Comparison of ENCODE assay signal across 8 mouse cellular contexts in the genomic region with DNA sequence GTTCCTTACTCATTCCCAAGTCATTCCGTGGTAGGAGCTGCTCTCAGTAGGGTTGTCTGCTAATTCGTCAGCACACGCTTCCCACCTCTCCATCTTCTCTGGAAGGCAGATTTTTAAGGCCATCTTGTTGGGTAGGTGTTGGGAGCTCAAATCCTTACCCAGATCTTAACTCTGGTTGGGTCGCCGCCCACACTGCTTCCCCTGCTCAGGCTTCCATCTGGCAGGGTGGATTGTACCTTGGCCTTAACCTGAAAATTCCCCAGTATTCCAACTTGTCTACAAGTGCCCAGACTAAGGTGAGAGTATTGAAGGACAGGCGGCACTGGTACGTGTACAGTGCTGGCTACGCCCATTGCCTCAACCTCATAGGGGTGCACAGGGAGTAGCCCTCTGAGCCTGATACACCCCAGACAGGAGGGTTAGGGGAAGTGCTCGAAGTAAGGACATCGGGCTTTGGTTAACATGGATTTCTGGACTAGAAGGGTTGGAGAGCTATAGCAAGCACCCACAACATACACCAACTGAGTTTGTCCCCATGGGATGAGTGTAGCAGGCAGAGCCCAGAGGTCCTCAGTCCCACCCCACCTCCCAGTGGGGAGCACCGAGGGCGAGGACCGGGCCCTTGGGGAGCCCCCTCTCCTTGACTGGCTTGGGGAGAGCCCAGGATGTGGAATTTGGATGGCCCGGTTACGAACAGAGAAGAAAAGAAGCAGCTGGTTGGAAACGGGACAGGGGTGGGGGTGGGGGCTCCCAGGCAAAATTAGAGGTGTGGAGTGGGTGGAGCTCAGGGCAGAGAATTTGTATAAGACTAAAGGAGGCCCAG. TPM values are rescaled to one million over a fixed set of nuclear protein-coding genes. Genes with fewer than 3 reads are reported as not detected.
A peak's percentile ranks its signal among the peaks of the same experiment; 100 is the strongest.
DNase-seq lines count a peak whose midpoint lies in the region; ATAC-seq and TF ChIP-seq lines count a peak whose summit lies in the region.

No protein-coding gene starts in this region.

- peak in 1 of 2 experiments; percentile 27 for DNase-seq in layer of hippocampus, adult 2 months (ENCODE audit: low spot score in 2 of 2)
- DNase-seq in layer of hippocampus, postnatal 10 days (ENCODE audit: low spot score in 2 of 2), result no peak
- peak; percentile 25 to 45 for DNase-seq in cerebellum, adult 18-20 months
- no peak for DNase-seq in natural killer cell, adult 2 months (ENCODE audit: low spot score in 2 of 2)
- DNase-seq in kidney, postnatal 36 days, result no peak
- no peak for DNase-seq in adrenal gland, postnatal 36 days

- peaks cover 59% of the 10 kb centered on the region for H3K4me1 ChIP-seq in forebrain, embryonic 12.5 days
- H3K4me1 ChIP-seq in liver, embryonic 16.5 days (ENCODE audit: control insufficient read depth, low read depth, low read length), result peaks cover 49% of the 10 kb centered on the region

- ATAC-seq in forebrain, embryonic 12.5 days (ENCODE audit: low FRiP score), result no peak
- no peak for ATAC-seq in liver, embryonic 16.5 days (ENCODE audit: low read depth)

- no peak overlapping the region for H3K9ac ChIP-seq in forebrain, embryonic 12.5 days
- H3K9ac ChIP-seq in liver, embryonic 16.5 days (ENCODE audit: low read depth, low read length), result no peak overlapping the region

- no peak for TF ChIP-seq CTCF in layer of hippocampus, adult 2 months (conservative IDR thresholded peaks at IDR 0.05)

- peaks cover 8% of the 10 kb centered on the region for H3K36me3 ChIP-seq in forebrain, embryonic 12.5 days (replicated peaks)
- H3K36me3 ChIP-seq in liver, embryonic 16.5 days (ENCODE audit: control insufficient read depth, insufficient read depth), result no peaks in the 10 kb centered on the region

- no peaks in the 10 kb centered on the region for H3K9me3 ChIP-seq in forebrain, embryonic 12.5 days
- no peaks in the 10 kb centered on the region for H3K9me3 ChIP-seq in liver, embryonic 16.5 days (replicated peaks; ENCODE audit: control insufficient read depth, low read length)

- H3K27me3 ChIP-seq in forebrain, embryonic 12.5 days, result peaks cover 58% of the 10 kb centered on the region
- H3K27me3 ChIP-seq in liver, embryonic 16.5 days (ENCODE audit: control insufficient read depth, insufficient read depth, low read depth, low read length), result peaks cover 57% of the 10 kb centered on the region

- H3K4me3 ChIP-seq in layer of hippocampus, adult 2 months, result no peak overlapping the region
- no peak overlapping the region for H3K4me3 ChIP-seq in forebrain, embryonic 12.5 days (replicated peaks)
- H3K4me3 ChIP-seq in liver, embryonic 16.5 days (ENCODE audit: low read depth, low read length), result no peak overlapping the region

- peak overlapping the region; percentile 74; the same call in 1 of the 2 replicates for H3K4me2 ChIP-seq in forebrain, embryonic 12.5 days
- H3K4me2 ChIP-seq in liver, embryonic 16.5 days (ENCODE audit: low read depth, low read length), result peak overlapping the region; percentile 88; the same call in 1 of the 2 replicates

- peak overlapping the region; percentile 93 for H3K27ac ChIP-seq in layer of hippocampus, adult 2 months
- no peak overlapping the region for H3K27ac ChIP-seq in forebrain, embryonic 12.5 days
- H3K27ac ChIP-seq in liver, embryonic 16.5 days (ENCODE audit: low read length), result no peak overlapping the region

- WGBS in forebrain, embryonic 12.5 days, result 67% methylated on average over 16 of the region's 16 CpGs
- WGBS in liver, embryonic 16.5 days (ENCODE audit: insufficient replicate concordance), result 72% methylated on average over 16 of the region's 16 CpGs

RNA-seq across cellular contexts. Expression of a gene that starts 1.2 kb away (rescaled TPM):
- 10 to 100 TPM; 59.1 to 67.5 TPM for total RNA-seq in layer of hippocampus, adult 2 months (2021)
- total RNA-seq in layer of hippocampus, postnatal 10 days (2021), result 10 to 100 TPM; 94.5 to 99.8 TPM
- polyA plus RNA-seq in forebrain, embryonic 12.5 days (2016; fragmentation: Nextera tagmentation; extraction: Ambion mirVana), result 154 and 158 TPM in 2 replicates
- 31.2 and 34.4 TPM in 2 replicates for polyA plus RNA-seq in liver, embryonic 16.5 days (2015; fragmentation: Nextera tagmentation; extraction: Ambion mirVana)
- total RNA-seq in adrenal gland, postnatal 36 days (2021), result 10 to 100 TPM; 54.3 to 64.6 TPM

RNA-seq across cellular contexts. Expression of a gene that starts 1.6 kb away (rescaled TPM):
- total RNA-seq in layer of hippocampus, adult 2 months (2021), result 1 to 10 TPM; 2.8 to 3.5 TPM
- total RNA-seq in layer of hippocampus, postnatal 10 days (2021), result 1 to 10 TPM; 1.0 to 5.4 TPM
- polyA plus RNA-seq in forebrain, embryonic 12.5 days (2016; fragmentation: Nextera tagmentation; extraction: Ambion mirVana), result 5.2 and 5.9 TPM in 2 replicates
- 2.9 and 7.2 TPM in 2 replicates for polyA plus RNA-seq in liver, embryonic 16.5 days (2015; fragmentation: Nextera tagmentation; extraction: Ambion mirVana)
- total RNA-seq in adrenal gland, postnatal 36 days (2021), result 1 to 10 TPM; 1.5 to 3.1 TPM

RNA-seq across cellular contexts. Expression of a gene that starts 5.3 kb away (rescaled TPM):
- total RNA-seq in layer of hippocampus, adult 2 months (2021), result 100 to 1,000 TPM; 106 to 120 TPM
- 10 to 100 TPM; 82.7 to 84.8 TPM for total RNA-seq in layer of hippocampus, postnatal 10 days (2021)
- 0.91 and 1.5 TPM in 2 replicates for polyA plus RNA-seq in forebrain, embryonic 12.5 days (2016; fragmentation: Nextera tagmentation; extraction: Ambion mirVana)
- 0.07 TPM in 1 of 2 replicates, not detected in the other for polyA plus RNA-seq in liver, embryonic 16.5 days (2015; fragmentation: Nextera tagmentation; extraction: Ambion mirVana)
- 1 to 10 TPM in 1 of 2 experiments, under 1 TPM in 1; 0.73 to 1.3 TPM for total RNA-seq in adrenal gland, postnatal 36 days (2021)

RNA-seq across cellular contexts. Expression of a gene that starts 18.6 kb away (rescaled TPM):
- 100 to 1,000 TPM; 193 to 200 TPM for total RNA-seq in layer of hippocampus, adult 2 months (2021)
- total RNA-seq in layer of hippocampus, postnatal 10 days (2021), result 100 to 1,000 TPM; 232 to 242 TPM
- 332 and 360 TPM in 2 replicates for polyA plus RNA-seq in forebrain, embryonic 12.5 days (2016; fragmentation: Nextera tagmentation; extraction: Ambion mirVana)
- 190 and 194 TPM in 2 replicates for polyA plus RNA-seq in liver, embryonic 16.5 days (2015; fragmentation: Nextera tagmentation; extraction: Ambion mirVana)
- total RNA-seq in adrenal gland, postnatal 36 days (2021), result 100 to 1,000 TPM; 276 to 288 TPM

RNA-seq across cellular contexts. Expression of a gene that starts 29.5 kb away (rescaled TPM):
- total RNA-seq in layer of hippocampus, adult 2 months (2021), result 10 to 100 TPM; 10.9 to 12.0 TPM
- 10 to 100 TPM in 1 of 2 experiments, 1 to 10 TPM in 1; 9.0 to 10.5 TPM for total RNA-seq in layer of hippocampus, postnatal 10 days (2021)
- 33.8 and 36.8 TPM in 2 replicates for polyA plus RNA-seq in forebrain, embryonic 12.5 days (2016; fragmentation: Nextera tagmentation; extraction: Ambion mirVana)
- polyA plus RNA-seq in liver, embryonic 16.5 days (2015; fragmentation: Nextera tagmentation; extraction: Ambion mirVana), result 13.0 and 13.3 TPM in 2 replicates
- total RNA-seq in adrenal gland, postnatal 36 days (2021), result 10 to 100 TPM; 22.3 to 26.2 TPM

Comparison
In these comparisons a context has a peak if more than half of its experiments do, and no peak if none do; other contexts are left out.
1. DNase-seq: peak in cerebellum, adult 18-20 months (2 of 2); none in layer of hippocampus, postnatal 10 days (0 of 2), natural killer cell, adult 2 months (0 of 2), kidney, postnatal 36 days (0 of 2) and adrenal gland, postnatal 36 days (0 of 2).
2. RNA of a gene that starts 5.3 kb away (total RNA-seq): 106 to 120 TPM in layer of hippocampus, adult 2 months and 82.7 to 84.8 TPM in layer of hippocampus, postnatal 10 days; 0.73 to 1.3 TPM in adrenal gland, postnatal 36 days; every median in the first group is over 10 times any median in the second.